Mouse (Mus musculus) midbrain, embryonic 16.5 days (tissue): ENCODE data around the gene Tcn2. TPM values are rescaled to one million over a fixed set of nuclear protein-coding genes. Genes with fewer than 3 reads are reported as not detected.
A peak's percentile ranks its signal among the peaks of the same experiment; 100 is the strongest.

Experiments used
- ATAC-seq: fragments of 200-750 bp; cut with Nextera tagmentation; 2 replicates; pipeline ENCODE4 v1.8.0; 2017; ENCODE audit warnings: moderate TSS enrichment
- H3K27ac ChIP-seq: fragments of 300-500 bp; sonication (generic); 2 replicates; pipeline ENCODE4 v1.5.1; 2014; ENCODE audit warnings: mild to moderate bottlenecking, low read length, mixed read lengths
- H3K27me3 ChIP-seq: fragments of 300-500 bp; sonication (generic); 2 replicates; pipeline ENCODE4 v1.6.1; 2014; ENCODE audit warnings: low read depth, low read length, mixed read lengths; ENCODE audit not compliant: control insufficient read depth, insufficient read depth
- H3K36me3 ChIP-seq: fragments of 300-500 bp; sonication (generic); 2 replicates; pipeline ENCODE4 v1.6.1; 2014; ENCODE audit warnings: mild to moderate bottlenecking, low read length, moderate library complexity, mixed read lengths; ENCODE audit not compliant: control insufficient read depth, insufficient read depth
- H3K4me1 ChIP-seq: fragments of 300-500 bp; sonication (generic); 2 replicates; pipeline ENCODE4 v1.6.1; 2014; ENCODE audit warnings: mild to moderate bottlenecking, low read length, mixed read lengths; ENCODE audit not compliant: control insufficient read depth, insufficient read depth
- H3K4me2 ChIP-seq: fragments of 300-500 bp; sonication (generic); 2 replicates; pipeline ENCODE4 v1.6.1; 2014; ENCODE audit warnings: mild to moderate bottlenecking, low read length, mixed read lengths
- H3K4me3 ChIP-seq: fragments of 300-500 bp; sonication (generic); 2 replicates; pipeline ENCODE4 v1.5.1; 2014; ENCODE audit warnings: low read depth, mild to moderate bottlenecking, low read length, moderate library complexity, mixed read lengths
- H3K9ac ChIP-seq: fragments of 300-500 bp; sonication (generic); 2 replicates; pipeline ENCODE4 v1.6.1; 2014; ENCODE audit warnings: low read depth, low read length, mixed read lengths
- H3K9me3 ChIP-seq: fragments of 300-500 bp; sonication (generic); replicated peaks from 2 replicates; pipeline ENCODE4 v1.6.1; 2014; ENCODE audit warnings: mild to moderate bottlenecking, low read length, mixed read lengths; ENCODE audit not compliant: control insufficient read depth, poor library complexity, severe bottlenecking
- WGBS: fragments of 180-500 bp; shearing (Covaris S2); extraction: QIAGEN DNeasy Blood & Tissue Kit; methylation state at CpG from one replicate; pipeline ENCODE4 v1.1.7; 2014; 5-methylcytosine and 5-hydroxymethylcytosine counted together
- polyA plus RNA-seq: library from polyadenylated mRNA; unstranded; fragments of >200 nt; fragmentation: Nextera tagmentation; extraction: Ambion mirVana; gene quantifications from 2 replicates; pipeline ENCODE4 v1.2.1, GENCODE M21; 2015

Tcn2 gene
- polyA plus RNA-seq = 19.5 and 20.8 TPM in 2 replicates

DNA sequence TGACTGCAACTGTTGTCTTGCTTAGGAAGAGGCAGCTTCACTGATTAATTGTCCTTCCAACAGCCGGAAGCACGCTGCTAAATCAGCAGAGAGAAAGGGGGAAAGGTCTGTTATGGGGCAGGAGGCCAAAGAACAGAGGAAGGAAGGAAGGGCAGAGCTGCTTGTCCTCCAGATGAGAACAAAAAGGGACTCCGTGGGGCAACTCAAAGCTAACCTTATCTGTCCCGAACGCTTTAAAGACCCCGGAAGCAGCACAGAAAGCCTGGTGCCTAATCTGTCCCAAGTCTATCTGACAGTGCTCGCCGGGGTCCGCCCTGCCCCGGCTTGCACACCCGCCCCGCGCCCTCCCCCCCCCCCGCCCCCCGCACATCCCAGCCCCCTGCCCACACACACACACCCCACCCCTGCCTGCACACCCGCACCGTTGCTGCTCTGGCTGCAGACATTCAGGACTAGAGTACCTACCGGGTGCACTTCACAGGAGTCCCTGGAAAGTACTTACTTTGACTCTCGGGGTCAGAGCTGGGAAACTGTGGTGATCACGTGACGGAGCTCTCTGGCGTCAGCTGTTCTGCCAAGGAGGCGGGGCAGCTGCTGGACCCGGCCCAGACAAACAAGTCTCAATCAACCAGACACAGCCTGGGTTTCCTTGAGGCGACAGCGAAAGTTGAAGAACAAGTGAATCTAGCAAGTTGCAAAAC lies at the start of gene Tcn2:
TSS of gene Tcn2 (minus strand) at position 649 of the 701 bp plus-strand sequence.
- under 1% methylated on average over 17 of the region's 26 CpGs for WGBS
- no peaks in the 10 kb centered on the region for H3K9me3 ChIP-seq
- peaks cover 12% of the 10 kb centered on the region for H3K4me1 ChIP-seq
- peak within 1 kb of the TSS; percentile 53 for H3K9ac ChIP-seq
- peak within 1 kb of the TSS; percentile 62 for H3K4me2 ChIP-seq
- H3K4me3 ChIP-seq = peak within 1 kb of the TSS; percentile 41
- H3K36me3 ChIP-seq = no peaks in the 10 kb centered on the region
- no peaks in the 10 kb centered on the region for H3K27me3 ChIP-seq
- peak; percentile 64; the same call in 1 of the 2 replicates for ATAC-seq
- H3K27ac ChIP-seq = no peak within 1 kb of the TSS

DNA sequence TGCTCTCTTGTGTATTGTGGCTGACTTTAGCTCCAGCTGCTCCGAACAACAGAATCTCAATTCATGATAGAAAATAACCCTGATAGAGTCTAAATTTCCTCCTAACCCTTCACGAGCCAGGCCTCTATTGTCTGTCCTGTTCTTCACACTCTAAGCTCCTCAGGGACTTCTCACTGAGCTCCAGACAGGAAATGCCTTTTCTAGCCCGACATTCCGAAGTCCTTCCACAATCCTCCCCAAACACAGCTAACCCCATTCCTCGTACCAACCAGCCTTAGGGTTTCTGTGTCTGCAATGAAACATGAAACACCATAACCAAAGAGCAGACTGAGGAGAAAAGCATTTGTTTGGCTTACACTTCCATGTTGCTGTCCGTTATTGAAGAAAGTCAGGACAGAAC lies 49.6 kb upstream of the Tcn2 start:
- H3K4me1 ChIP-seq = peaks cover 5% of the 10 kb centered on the region
- WGBS = 86% methylated on average over 6 of the region's 6 CpGs
- ATAC-seq = no peak
- H3K9ac ChIP-seq = no peak overlapping the region
- H3K9me3 ChIP-seq = no peaks in the 10 kb centered on the region
- no peak overlapping the region for H3K27ac ChIP-seq
- H3K27me3 ChIP-seq = peaks cover 3% of the 10 kb centered on the region; the same call in 1 of the 2 replicates
- H3K36me3 ChIP-seq = peaks cover 21% of the 10 kb centered on the region
- no peak overlapping the region for H3K4me3 ChIP-seq
- no peak overlapping the region for H3K4me2 ChIP-seq

DNA sequence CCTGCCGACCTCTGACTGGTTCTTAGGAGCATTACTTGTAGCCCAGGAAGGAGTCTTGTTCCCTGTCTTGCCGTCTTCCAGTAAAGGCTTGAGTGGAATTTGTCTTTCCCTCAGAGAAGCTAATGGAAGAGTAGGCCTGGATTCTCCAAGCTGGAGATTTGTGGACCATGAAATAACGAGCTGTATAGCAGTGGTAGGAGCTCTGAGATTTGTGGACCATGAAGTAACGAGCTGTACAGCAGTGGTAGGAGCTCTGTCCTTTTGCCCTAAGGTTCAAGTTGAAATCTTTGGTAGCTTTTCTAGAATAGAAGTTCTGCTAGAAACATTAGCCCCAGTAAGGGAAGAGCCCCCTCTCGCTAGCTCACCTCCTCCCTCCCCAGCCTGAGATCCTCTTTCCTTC lies 46.5 kb upstream of the Tcn2 start:
- no peak for ATAC-seq
- WGBS = 92% methylated on average over 5 of the region's 5 CpGs
- H3K27ac ChIP-seq = no peak overlapping the region
- no peak overlapping the region for H3K4me2 ChIP-seq
- H3K4me3 ChIP-seq = no peak overlapping the region
- no peak overlapping the region for H3K9ac ChIP-seq
- peaks cover 3% of the 10 kb centered on the region; the same call in 1 of the 2 replicates for H3K4me1 ChIP-seq
- H3K27me3 ChIP-seq = no peaks in the 10 kb centered on the region
- no peaks in the 10 kb centered on the region for H3K9me3 ChIP-seq
- peaks cover 39% of the 10 kb centered on the region for H3K36me3 ChIP-seq

DNA sequence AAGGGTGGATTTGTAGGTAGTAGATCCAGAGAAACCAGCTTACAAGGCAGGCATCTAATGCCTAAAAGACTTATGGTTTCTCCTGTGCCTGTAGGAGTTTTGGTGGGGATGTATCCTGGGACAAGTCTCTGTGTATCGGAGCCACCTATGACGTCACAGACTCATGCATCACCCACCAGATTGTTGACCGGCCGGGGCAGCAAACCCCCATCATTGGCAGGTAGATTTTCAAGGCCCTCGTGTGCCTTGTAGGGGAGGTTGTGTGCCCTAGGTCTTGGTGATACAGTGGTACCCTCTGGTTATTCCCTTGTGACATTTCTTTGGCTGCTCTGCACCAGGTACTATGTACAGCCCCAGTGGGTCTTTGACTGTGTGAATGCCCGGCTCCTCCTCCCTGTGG lies 44.7 kb upstream of the Tcn2 start, which contains the start of gene 4930556J24Rik:
TSS of gene 4930556J24Rik (minus strand) at position 101 of the 400 bp plus-strand sequence.
- Histone ChIP-seq H3K9ac (no peak within 1 kb of the TSS), H3K27me3 (no peaks in the 10 kb centered on the region), H3K4me1 (no peaks in the 10 kb centered on the region), H3K4me3 (no peak within 1 kb of the TSS), H3K27ac (no peak within 1 kb of the TSS), H3K36me3 (peaks cover 44% of the 10 kb centered on the region), H3K9me3 (no peaks in the 10 kb centered on the region), H3K4me2 (no peak within 1 kb of the TSS)
- 97% methylated on average over 6 of the region's 6 CpGs for WGBS
- ATAC-seq = no peak

DNA sequence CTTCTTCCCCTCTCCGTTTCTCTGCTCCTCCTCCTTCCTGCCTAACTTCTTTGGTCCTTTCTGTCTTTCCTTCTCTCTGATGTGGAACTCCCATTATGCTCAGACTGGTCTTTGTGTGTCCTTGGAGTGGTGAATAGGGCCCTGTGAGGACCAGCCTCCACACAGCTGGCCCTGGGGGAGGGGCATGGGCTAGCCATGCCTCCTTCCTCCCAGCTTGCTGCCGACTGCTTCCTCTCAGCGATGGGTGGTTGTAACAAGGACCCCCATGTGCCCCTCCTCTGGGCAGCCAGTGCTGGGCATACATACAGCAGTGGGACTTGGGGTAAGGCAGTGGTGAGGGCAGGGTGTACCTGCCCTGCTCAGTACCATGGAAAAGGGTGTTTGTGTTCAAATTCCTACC lies 42.4 kb upstream of the Tcn2 start:
- Histone ChIP-seq H3K4me2 (no peak overlapping the region), H3K27me3 (no peaks in the 10 kb centered on the region), H3K4me3 (no peak overlapping the region), H3K36me3 (peaks cover 49% of the 10 kb centered on the region), H3K9me3 (no peaks in the 10 kb centered on the region), H3K4me1 (no peaks in the 10 kb centered on the region), H3K27ac (no peak overlapping the region), H3K9ac (no peak overlapping the region)
- no peak for ATAC-seq
- 50% methylated on average over 3 of the region's 3 CpGs for WGBS

DNA sequence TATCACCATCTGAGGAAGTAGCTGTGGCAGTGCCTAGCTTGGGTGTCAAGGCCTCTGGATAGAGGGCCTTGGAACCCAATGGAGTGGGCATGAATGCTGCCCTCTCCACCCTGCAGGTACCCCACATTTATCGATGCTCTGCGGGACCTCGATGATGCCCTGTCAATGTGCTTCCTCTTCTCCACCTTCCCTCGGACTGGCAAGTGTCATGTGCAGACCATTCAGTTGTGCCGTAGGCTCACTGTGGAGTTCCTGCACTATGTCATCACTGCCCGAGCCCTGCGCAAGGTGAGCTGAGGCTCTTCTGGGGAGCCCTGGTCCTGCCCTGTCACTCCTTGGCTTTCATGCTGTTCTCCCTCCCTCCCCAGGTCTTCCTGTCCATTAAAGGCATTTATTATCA lies 41.1 kb upstream of the Tcn2 start:
- WGBS = 96% methylated on average over 7 of the region's 7 CpGs
- no peak for ATAC-seq
- H3K4me2 ChIP-seq = no peak overlapping the region

DNA sequence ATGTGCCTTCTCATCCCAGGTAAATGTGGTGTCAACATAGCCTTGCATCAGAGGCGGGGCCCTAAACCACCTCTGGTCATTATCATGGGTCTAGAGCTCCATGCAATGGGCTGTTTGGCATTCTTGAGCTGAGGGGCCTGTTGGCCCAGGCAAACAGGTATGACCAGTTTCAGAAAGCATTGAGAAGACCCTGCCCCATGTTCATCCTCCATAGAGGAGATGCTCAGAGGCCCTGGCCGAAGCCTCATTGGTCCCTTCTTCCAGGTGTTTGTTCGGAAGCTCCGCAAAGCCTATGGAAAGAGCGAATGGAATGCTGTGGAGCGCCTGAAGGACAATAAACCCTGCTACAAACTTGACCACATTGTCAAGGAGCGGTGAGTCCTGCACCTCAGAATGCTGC lies 38.4 kb upstream of the Tcn2 start:
- no peak for ATAC-seq
- no peak overlapping the region for H3K27ac ChIP-seq
- peaks cover 18% of the 10 kb centered on the region for H3K36me3 ChIP-seq
- H3K27me3 ChIP-seq = no peaks in the 10 kb centered on the region
- H3K9me3 ChIP-seq = no peaks in the 10 kb centered on the region
- H3K4me1 ChIP-seq = peaks cover 2% of the 10 kb centered on the region; the same call in 1 of the 2 replicates
- 96% methylated on average over 7 of the region's 7 CpGs for WGBS
- H3K4me2 ChIP-seq = no peak overlapping the region
- H3K9ac ChIP-seq = no peak overlapping the region
- H3K4me3 ChIP-seq = no peak overlapping the region

More for the DNA sequence above, 41.1 kb upstream of the Tcn2 start:
- Histone ChIP-seq H3K27me3 (no peaks in the 10 kb centered on the region), H3K4me3 (no peak overlapping the region), H3K36me3 (peaks cover 42% of the 10 kb centered on the region), H3K4me1 (no peaks in the 10 kb centered on the region), H3K9me3 (no peaks in the 10 kb centered on the region), H3K9ac (no peak overlapping the region), H3K27ac (no peak overlapping the region)

DNA sequence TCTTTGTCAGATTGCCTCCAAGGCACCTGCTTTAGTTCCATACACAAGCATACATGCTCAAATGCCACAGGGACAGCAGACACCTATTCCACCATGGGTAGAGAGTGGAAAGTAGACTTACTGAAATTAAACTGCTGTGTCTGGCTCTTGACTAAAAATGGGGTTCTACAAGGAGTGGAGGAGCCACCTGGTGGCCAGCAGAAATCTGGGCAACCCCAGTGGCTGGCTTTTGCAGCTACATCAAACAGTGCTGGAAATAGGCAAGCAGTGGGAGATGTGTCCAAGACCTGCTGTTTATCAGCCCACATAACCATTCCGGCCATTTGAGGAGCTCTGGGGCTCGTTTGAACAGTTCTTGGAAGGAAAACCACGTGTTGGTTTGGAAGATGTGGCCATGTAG lies 37.9 kb upstream of the Tcn2 start:
- ATAC-seq = no peak
- 86% methylated on average over 3 of the region's 3 CpGs for WGBS

DNA sequence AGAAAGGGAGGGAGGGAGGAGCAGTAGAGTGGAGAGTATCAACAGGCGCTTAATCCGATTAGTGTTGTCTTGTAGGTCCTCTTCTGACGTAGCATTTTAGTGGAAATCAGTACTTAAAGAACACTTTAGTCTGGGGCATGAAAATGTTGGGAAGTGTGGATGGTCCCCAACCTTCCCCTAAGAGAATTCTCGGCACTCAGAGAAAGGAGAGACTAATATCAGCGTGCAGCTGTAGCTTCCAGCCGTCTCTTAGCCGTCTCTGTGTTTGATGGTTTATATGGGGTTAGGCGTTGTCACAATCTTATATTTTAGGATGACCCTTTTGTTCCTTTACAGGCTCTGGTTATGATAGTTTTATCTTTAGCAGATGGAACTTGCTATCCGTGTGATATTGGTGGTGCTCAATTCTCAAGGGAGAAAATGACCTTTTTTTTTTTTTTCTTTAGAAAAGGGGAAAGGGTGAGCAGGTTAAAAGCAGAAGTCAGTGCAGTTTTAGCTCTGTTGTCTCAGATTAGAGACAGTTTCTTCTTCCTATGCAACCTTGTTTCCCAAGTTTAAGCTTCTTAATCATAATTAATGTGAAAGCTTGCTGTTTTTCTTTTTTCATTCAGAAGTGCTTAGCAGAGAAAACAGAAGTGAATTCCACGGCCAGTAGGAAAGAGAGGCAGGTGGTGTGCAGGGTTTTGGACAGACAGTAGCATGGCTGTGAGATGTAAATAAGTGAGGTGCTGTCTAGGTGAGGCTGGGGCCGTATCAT lies 32.6 kb upstream of the Tcn2 start:
- Histone ChIP-seq H3K36me3 (no peaks in the 10 kb centered on the region), H3K27ac (no peak overlapping the region), H3K9ac (peak overlapping the region; percentile 68), H3K9me3 (no peaks in the 10 kb centered on the region), H3K4me3 (peak overlapping the region; percentile 65), H3K4me2 (peak overlapping the region; percentile 85), H3K27me3 (no peaks in the 10 kb centered on the region), H3K4me1 (peaks cover 13% of the 10 kb centered on the region)
- ATAC-seq = no peak
- 17% methylated on average over 11 of the region's 11 CpGs for WGBS

More for the DNA sequence above, 37.9 kb upstream of the Tcn2 start:
- Histone ChIP-seq H3K36me3 (peaks cover 16% of the 10 kb centered on the region), H3K4me3 (no peak overlapping the region), H3K27me3 (no peaks in the 10 kb centered on the region), H3K9me3 (no peaks in the 10 kb centered on the region), H3K27ac (no peak overlapping the region), H3K4me2 (no peak overlapping the region), H3K9ac (no peak overlapping the region), H3K4me1 (peaks cover 7% of the 10 kb centered on the region)
